Mouse (Mus musculus) brain, adult 2 months (tissue): ENCODE measurements around the gene Ilf2.

Source experiments
- DNase-seq: peaks from one replicate; pipeline ENCODE4 v3.0.0; 2011; ENCODE audit warnings: low read depth, low spot score

Gene Ilf2

DNA sequence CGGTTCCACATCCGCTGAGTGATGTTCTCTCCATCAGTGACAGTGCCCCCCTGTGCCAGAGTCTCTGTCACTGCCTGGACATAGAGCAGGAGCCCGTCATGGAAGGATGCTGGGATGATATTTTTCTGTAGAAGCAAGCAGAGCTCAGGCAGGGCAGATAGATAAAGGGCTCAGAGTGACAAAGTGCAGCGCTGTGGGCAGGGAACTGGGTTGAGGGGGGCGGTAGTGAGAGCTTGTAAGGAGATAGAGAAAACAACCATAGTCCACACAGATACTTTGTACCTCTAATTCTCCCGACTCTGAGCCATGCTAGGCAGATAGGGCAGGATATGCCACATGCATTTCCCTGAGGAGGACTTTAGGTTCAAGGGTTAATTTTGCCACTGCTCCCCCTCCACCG is 13.3 kb upstream of the Ilf2 start:
- no peak for DNase-seq

GRCm38 (mm10) chr3:90464552-90465080 is 11.3 kb upstream of the Ilf2 start:
- no peak for DNase-seq

- peak; percentile 22 for DNase-seq
Measured at GRCm38 (mm10) chr3:90465081-90465685, 10.7 kb upstream of the Ilf2 start.

GRCm38 (mm10) chr3:90465686-90466310 is 10.1 kb upstream of the Ilf2 start, which contains the start of gene Npr1:
Npr1 (minus strand) TSS chr3:90465866.
- no peak for DNase-seq

- peak; percentile 86 for DNase-seq
Measured at GRCm38 (mm10) chr3:90466311-90466766, 9.6 kb upstream of the Ilf2 start.

GRCm38 (mm10) chr3:90467618-90468300 is 8.2 kb upstream of the Ilf2 start:
- DNase-seq, result no peak

DNA sequence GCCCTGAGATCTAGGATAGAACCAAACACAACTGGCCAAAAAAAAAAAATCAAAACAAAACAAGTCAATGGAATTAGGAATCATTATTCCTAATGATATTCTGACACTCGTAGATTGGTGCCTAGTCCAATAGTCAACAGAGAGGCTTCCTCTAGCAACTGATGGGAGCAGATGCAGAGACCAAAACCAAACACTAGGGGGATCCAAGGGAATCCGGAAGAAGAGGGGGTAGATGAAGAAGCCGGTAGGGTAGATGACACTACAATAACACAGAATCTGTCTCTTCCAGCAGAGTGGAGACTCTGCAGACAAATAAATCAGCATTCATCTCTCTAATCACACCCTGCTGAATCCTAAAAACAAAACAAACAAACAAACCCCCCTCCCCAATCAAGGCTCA is 3.7 kb upstream of the Ilf2 start:
- DNase-seq, result peak; percentile 64

DNA sequence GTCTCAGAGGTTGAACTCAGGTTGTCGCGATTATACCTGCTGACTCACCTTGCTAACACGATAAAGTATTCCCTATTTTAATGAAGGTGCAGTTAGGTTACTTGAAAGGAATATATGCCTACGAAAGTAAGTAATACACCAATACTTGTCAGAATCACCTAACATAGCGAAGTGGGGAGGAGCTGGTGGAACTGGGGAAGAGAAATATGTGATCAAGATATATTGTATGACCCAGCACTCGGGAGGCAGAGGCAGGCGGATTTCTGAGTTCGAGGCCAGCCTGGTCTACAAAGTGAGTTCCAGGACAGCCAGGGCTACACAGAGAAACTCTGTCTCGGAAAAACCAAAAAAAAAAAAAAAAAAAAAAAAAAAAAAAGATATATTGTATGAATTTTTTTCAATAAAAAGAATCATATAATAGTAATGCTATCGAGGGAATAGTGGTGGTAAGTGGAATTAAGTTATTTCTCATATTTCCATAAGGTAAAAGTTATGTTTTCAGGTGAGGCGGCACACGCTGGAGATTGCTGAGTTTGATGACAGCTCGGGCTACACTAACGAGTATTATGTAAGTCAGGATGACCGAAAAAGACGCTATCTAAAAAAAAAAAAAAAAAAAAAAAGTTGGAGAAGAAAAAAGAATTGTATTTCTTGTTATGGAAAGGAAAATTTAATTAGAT is 635 bp upstream of the Ilf2 start:
- peak; percentile 38 for DNase-seq

- DNase-seq, result no peak
Measured at GRCm38 (mm10) chr3:90486998-90487397, 11.1 kb downstream of the Ilf2 start.

DNA sequence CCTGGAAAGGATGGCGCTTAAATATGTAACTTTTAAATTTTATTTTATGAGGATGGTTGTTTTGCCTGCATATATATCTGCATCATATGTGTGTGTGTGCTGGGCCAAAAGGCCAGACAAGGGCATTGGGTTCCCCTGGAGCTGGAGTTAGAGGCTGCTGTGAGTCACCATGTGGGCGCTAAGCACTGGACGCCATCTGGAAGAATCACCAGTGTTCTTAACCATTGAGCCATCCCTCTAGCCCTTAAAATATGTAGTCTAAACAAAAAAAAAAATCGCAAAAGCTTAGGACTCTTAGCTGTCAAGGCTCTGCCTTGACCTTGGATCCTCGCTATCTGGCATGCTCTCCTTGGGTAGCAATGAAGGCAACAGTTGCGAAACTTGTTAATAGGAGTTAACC is 12.7 kb downstream of the Ilf2 start:
- DNase-seq, result no peak

GRCm38 (mm10) chr3:90490696-90491256 is 14.8 kb downstream of the Ilf2 start, which contains the start of gene Snapin:
Snapin (minus strand) TSS chr3:90491033.
- DNase-seq, result peak; percentile 97

DNA sequence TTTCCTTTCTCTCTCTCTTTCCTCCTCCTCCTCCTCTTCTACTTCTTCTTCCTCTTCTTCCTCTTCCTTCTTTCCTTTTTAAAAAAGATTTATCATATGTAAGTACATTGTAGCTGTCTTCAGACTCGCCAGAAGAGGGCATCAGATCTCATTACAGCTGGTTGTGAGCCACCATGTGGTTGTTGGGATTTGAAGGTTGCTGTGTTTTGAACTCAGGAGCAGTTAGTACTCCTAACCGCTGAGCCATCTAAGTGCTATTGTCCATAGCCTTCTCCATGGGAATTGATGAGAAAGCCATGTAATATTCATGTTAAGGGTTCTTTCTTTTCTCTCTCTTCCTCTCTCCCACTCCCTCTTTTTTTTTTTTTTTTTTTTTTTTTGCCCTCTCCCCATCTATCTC is 15.4 kb downstream of the Ilf2 start:
- DNase-seq, result peak; percentile 50

GRCm38 (mm10) chr3:90493831-90494540 is 18.1 kb downstream of the Ilf2 start:
- DNase-seq, result peak; percentile 43

- DNase-seq, result no peak
Measured at GRCm38 (mm10) chr3:90495850-90496525, 20.1 kb downstream of the Ilf2 start.

- no peak for DNase-seq
Measured at GRCm38 (mm10) chr3:90497597-90497996, 21.7 kb downstream of the Ilf2 start.

GRCm38 (mm10) chr3:90503444-90503843 is 27.5 kb downstream of the Ilf2 start:
- no peak for DNase-seq

- DNase-seq, result no peak
Measured at GRCm38 (mm10) chr3:90505216-90505615, 29.3 kb downstream of the Ilf2 start.

DNA sequence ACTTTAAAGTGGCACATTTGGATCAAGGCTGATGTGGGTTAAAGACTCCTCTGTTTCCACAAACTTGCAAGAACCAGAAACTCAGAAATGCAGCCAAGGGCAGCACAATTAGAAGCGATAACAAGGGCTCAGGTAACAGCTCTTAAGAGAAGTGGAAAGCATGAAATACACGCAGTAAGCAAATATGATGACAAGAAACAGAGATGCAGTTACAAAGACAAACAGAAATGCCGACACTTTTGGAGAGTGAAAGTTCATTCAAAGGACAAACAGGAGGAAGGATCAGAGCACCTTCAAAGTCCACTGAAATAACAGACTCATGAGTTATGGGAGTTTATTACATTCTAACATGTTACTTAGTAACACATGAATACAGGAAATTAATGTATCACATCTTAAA is 30.4 kb downstream of the Ilf2 start:
- no peak for DNase-seq

DNA sequence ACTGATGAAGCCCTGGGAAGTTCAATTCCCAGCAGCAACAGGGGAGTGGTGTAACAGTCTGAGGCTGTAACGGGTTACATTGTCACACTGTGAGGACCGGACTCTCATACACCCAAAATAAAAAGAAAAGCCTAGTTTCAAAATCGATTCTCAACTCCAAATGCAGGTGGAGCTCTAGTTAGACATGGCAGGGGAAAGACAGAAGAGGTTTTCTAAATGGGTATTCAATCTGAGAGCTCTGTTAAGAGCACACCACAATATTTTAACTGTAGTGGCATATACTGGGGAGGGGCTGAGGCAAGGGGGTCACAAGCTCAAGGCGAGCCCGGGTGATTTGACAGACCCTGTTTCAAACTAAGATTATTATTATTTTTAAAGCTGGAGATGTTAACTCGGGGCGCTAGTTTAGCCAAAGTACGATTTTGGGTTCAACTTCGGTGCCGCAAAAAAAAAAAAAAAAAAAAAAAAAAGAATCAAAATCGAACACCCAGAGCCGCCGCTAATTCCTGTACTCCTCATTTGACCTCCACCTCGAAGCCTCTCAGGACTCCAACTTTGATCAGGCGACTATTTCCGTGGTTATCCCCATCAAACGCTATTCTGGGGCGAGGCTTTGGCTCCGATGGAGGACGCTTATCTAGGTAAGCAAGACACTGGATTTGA is 32.5 kb downstream of the Ilf2 start:
- no peak for DNase-seq
